Mouse (Mus musculus) stomach, embryonic 14.5 days (tissue): ENCODE measurements at regions not wholly inside any gene's neighbourhood (a gene's known extent, or its start where the extent isn't known, plus 50 kb on each side); places are given as distances from the start of the nearest gene placed in this dataset.

ENCODE experiments used
- ATAC-seq: fragments of 200-750 bp; cut with Nextera tagmentation; 2 replicates; pipeline ENCODE4 v1.8.0; 2017; ENCODE audit warnings: low read depth, moderate TSS enrichment; ENCODE audit not compliant: insufficient number of reproducible peaks, insufficient read depth, low FRiP score
- H3K27ac ChIP-seq: fragments of 300-500 bp; sonication (generic); 2 replicates; pipeline ENCODE4 v1.5.1; 2014; ENCODE audit warnings: mild to moderate bottlenecking, low read length, moderate library complexity, mixed read lengths
- H3K27me3 ChIP-seq: fragments of 300-500 bp; sonication (generic); 2 replicates; pipeline ENCODE4 v1.6.1; 2014; ENCODE audit warnings: low read length, control low read depth, mixed read lengths; ENCODE audit not compliant: control insufficient read depth, insufficient read depth
- H3K36me3 ChIP-seq: fragments of 300-500 bp; sonication (generic); 2 replicates; pipeline ENCODE4 v1.6.1; 2014; ENCODE audit warnings: mild to moderate bottlenecking, control low read depth, low read length, moderate library complexity, mixed read lengths; ENCODE audit not compliant: control insufficient read depth, insufficient read depth
- H3K4me1 ChIP-seq: fragments of 300-500 bp; sonication (generic); 2 replicates; pipeline ENCODE4 v1.6.1; 2014; ENCODE audit warnings: low read length, control low read depth, mixed read lengths; ENCODE audit not compliant: control insufficient read depth, insufficient read depth
- H3K4me2 ChIP-seq: fragments of 300-500 bp; sonication (generic); replicated peaks from 2 replicates; pipeline ENCODE4 v1.6.1; 2014; ENCODE audit warnings: low read depth, low read length, control low read depth
- H3K4me3 ChIP-seq: fragments of 300-500 bp; sonication (generic); 2 replicates; pipeline ENCODE4 v1.5.1; 2014; ENCODE audit warnings: low read depth, low read length, control low read depth
- H3K9ac ChIP-seq: fragments of 300-500 bp; sonication (generic); replicated peaks from 2 replicates; pipeline ENCODE4 v1.6.1; 2014; ENCODE audit warnings: low read depth, mild to moderate bottlenecking, control low read depth, low read length, moderate library complexity, mixed read lengths
- H3K9me3 ChIP-seq: fragments of 300-500 bp; sonication (generic); 2 replicates; pipeline ENCODE4 v1.6.1; 2016; ENCODE audit warnings: low read depth, low read length, control low read depth; ENCODE audit not compliant: control insufficient read depth
- WGBS: fragments of 180-500 bp; shearing (Covaris S2); extraction: QIAGEN DNeasy Blood & Tissue Kit; methylation state at CpG from one replicate; pipeline ENCODE4 v1.1.7; 2014; 5-methylcytosine and 5-hydroxymethylcytosine counted together

GRCm38 (mm10) chr15:5447707-5448496, 203.9 kb upstream of the Ptger4 start:
- ATAC-seq = no peak
- H3K9me3 ChIP-seq = no peaks in the 10 kb centered on the region
- H3K4me3 ChIP-seq = no peak overlapping the region
- H3K4me1 ChIP-seq = no peaks in the 10 kb centered on the region
- H3K9ac ChIP-seq = no peak overlapping the region
- H3K36me3 ChIP-seq = no peaks in the 10 kb centered on the region
- no peaks in the 10 kb centered on the region for H3K27me3 ChIP-seq
- no peak overlapping the region for H3K4me2 ChIP-seq
- WGBS = 97% methylated on average over 2 of the region's 2 CpGs
- no peak overlapping the region for H3K27ac ChIP-seq

- no peaks in the 10 kb centered on the region for H3K36me3 ChIP-seq
- H3K9me3 ChIP-seq = no peaks in the 10 kb centered on the region
- no peaks in the 10 kb centered on the region for H3K4me1 ChIP-seq
- 85% methylated on average over 3 of the region's 3 CpGs for WGBS
- no peak overlapping the region for H3K9ac ChIP-seq
- no peak overlapping the region for H3K4me3 ChIP-seq
- H3K27me3 ChIP-seq = no peaks in the 10 kb centered on the region
- ATAC-seq = no peak
- H3K4me2 ChIP-seq = no peak overlapping the region
- no peak overlapping the region for H3K27ac ChIP-seq
These were observed 215.1 kb upstream of the Ptger4 start for GRCm38 (mm10) chr15:5459083-5459482.

GRCm38 (mm10) chr15:5459580-5459979, 215.6 kb upstream of the Ptger4 start:
- Histone ChIP-seq H3K9me3 (no peaks in the 10 kb centered on the region), H3K27ac (no peak overlapping the region), H3K36me3 (no peaks in the 10 kb centered on the region), H3K4me3 (no peak overlapping the region), H3K9ac (no peak overlapping the region), H3K4me1 (no peaks in the 10 kb centered on the region), H3K27me3 (no peaks in the 10 kb centered on the region), H3K4me2 (no peak overlapping the region)
- WGBS = 88% methylated on average over 4 of the region's 4 CpGs
- no peak for ATAC-seq

GRCm38 (mm10) chr15:5462651-5463050, 218.7 kb upstream of the Ptger4 start:
- H3K36me3 ChIP-seq = no peaks in the 10 kb centered on the region
- ATAC-seq = no peak

GRCm38 (mm10) chr15:5464732-5465131, 220.7 kb upstream of the Ptger4 start:
- WGBS = 86% methylated on average over 5 of the region's 5 CpGs
- no peak for ATAC-seq
- no peaks in the 10 kb centered on the region for H3K36me3 ChIP-seq

More at GRCm38 (mm10) chr15:5462651-5463050, 218.7 kb upstream of the Ptger4 start:
- Histone ChIP-seq H3K27me3 (no peaks in the 10 kb centered on the region), H3K4me1 (no peaks in the 10 kb centered on the region), H3K4me3 (no peak overlapping the region), H3K4me2 (no peak overlapping the region), H3K9ac (no peak overlapping the region), H3K9me3 (no peaks in the 10 kb centered on the region), H3K27ac (no peak overlapping the region)
- 86% methylated on average over 3 of the region's 3 CpGs for WGBS

GRCm38 (mm10) chr15:5468535-5469073, 224.6 kb upstream of the Ptger4 start:
- H3K4me3 ChIP-seq = no peak overlapping the region
- H3K4me2 ChIP-seq = no peak overlapping the region
- H3K9me3 ChIP-seq = no peaks in the 10 kb centered on the region
- H3K36me3 ChIP-seq = no peaks in the 10 kb centered on the region
- H3K4me1 ChIP-seq = no peaks in the 10 kb centered on the region
- H3K27ac ChIP-seq = no peak overlapping the region
- no peak for ATAC-seq
- no peak overlapping the region for H3K9ac ChIP-seq
- H3K27me3 ChIP-seq = no peaks in the 10 kb centered on the region
- 62% methylated on average over 3 of the region's 3 CpGs for WGBS

More at GRCm38 (mm10) chr15:5464732-5465131, 220.7 kb upstream of the Ptger4 start:
- no peaks in the 10 kb centered on the region for H3K4me1 ChIP-seq
- no peak overlapping the region for H3K27ac ChIP-seq
- H3K4me2 ChIP-seq = no peak overlapping the region
- no peak overlapping the region for H3K9ac ChIP-seq
- H3K4me3 ChIP-seq = no peak overlapping the region
- no peaks in the 10 kb centered on the region for H3K27me3 ChIP-seq
- H3K9me3 ChIP-seq = no peaks in the 10 kb centered on the region

GRCm38 (mm10) chr15:5475389-5475995, 231.5 kb upstream of the Ptger4 start:
- H3K27me3 ChIP-seq = no peaks in the 10 kb centered on the region
- no peaks in the 10 kb centered on the region for H3K9me3 ChIP-seq
- H3K36me3 ChIP-seq = no peaks in the 10 kb centered on the region
- no peak overlapping the region for H3K9ac ChIP-seq
- H3K27ac ChIP-seq = no peak overlapping the region
- no peaks in the 10 kb centered on the region for H3K4me1 ChIP-seq
- 57% methylated on average over 1 of the region's 1 CpGs for WGBS
- no peak overlapping the region for H3K4me2 ChIP-seq
- no peak overlapping the region for H3K4me3 ChIP-seq
- ATAC-seq = no peak

- 62% methylated on average over 3 of the region's 3 CpGs for WGBS
- Histone ChIP-seq H3K9me3 (no peaks in the 10 kb centered on the region), H3K9ac (no peak overlapping the region), H3K27me3 (no peaks in the 10 kb centered on the region), H3K4me1 (no peaks in the 10 kb centered on the region), H3K36me3 (no peaks in the 10 kb centered on the region), H3K4me2 (no peak overlapping the region), H3K4me3 (no peak overlapping the region), H3K27ac (no peak overlapping the region)
- ATAC-seq = no peak
These were observed 249.3 kb upstream of the Ptger4 start for GRCm38 (mm10) chr15:5493286-5493685.
